ENCODE assay signal across 8 mouse cellular contexts in the genomic region with DNA sequence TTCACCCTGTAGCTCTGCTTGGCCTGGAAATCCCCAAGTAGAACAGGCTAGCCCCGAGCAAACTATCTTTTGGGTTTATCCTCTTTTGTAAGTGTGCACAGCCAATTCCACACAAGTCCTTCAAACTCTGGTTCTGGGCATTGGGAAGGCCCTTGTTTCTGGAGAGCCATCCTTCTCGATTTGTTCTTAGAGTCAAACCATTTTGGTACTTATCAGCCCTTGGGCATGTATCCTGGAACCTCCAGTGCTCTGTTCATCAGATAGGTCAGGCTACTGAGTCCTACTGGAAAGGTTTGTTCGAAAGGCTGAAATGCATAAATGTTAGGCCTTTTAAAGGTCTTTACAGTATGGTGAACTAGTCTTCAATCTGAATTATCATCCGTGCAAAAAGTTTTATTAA. TPM values are rescaled to one million over a fixed set of nuclear protein-coding genes. Genes with fewer than 3 reads are reported as not detected.
DNase-seq lines count a peak whose midpoint lies in the region; ATAC-seq and TF ChIP-seq lines count a peak whose summit lies in the region.

No protein-coding gene starts in this region.

- H3K9ac ChIP-seq in CH12.LX (ENCODE audit: insufficient read depth, low read depth) = peak overlapping the region; percentile 85
- peak overlapping the region; percentile 82 for H3K9ac ChIP-seq in forebrain, embryonic 15.5 days (replicated peaks)
- peak overlapping the region; percentile 91 for H3K9ac ChIP-seq in limb, embryonic 15.5 days
- H3K9ac ChIP-seq in stomach, embryonic 16.5 days (ENCODE audit: low read length) = peak overlapping the region; percentile 99

- DNase-seq in CD4-positive, CD25-positive, alpha-beta regulatory T cell, adult 2 months (ENCODE audit: low read depth, low spot score) = peak; percentile 18
- DNase-seq in CH12.LX (ENCODE audit: extremely low read depth) = no peak
- no peak for DNase-seq in layer of hippocampus, postnatal 14 days (ENCODE audit: low spot score in 2 of 2)
- no peak for DNase-seq in adrenal gland, postnatal 4 days (ENCODE audit: low spot score in 2 of 2)

- TF ChIP-seq RAD21 in CH12.LX (IDR thresholded peaks at IDR 0.05; ENCODE audit: low read depth, low read length) = no peak

- no peak for TF ChIP-seq CTCF in CH12.LX (conservative IDR thresholded peaks at IDR 0.05 in 1 of 2, IDR thresholded peaks at IDR 0.05 in 1 of 2; ENCODE audit: low read depth in 2 of 2, low read length in 2 of 2)

- no peak for TF ChIP-seq POLR2A in CH12.LX (IDR thresholded peaks at IDR 0.05; ENCODE audit: low read depth, low read length)

- no peak for ATAC-seq in CD4-positive, CD25-positive, alpha-beta regulatory T cell, adult 4 months
- ATAC-seq in forebrain, embryonic 15.5 days (replicated peaks) = no peak
- ATAC-seq in limb, embryonic 15.5 days (ENCODE audit: insufficient number of reproducible peaks, low FRiP score, low TSS enrichment, low read depth) = no peak
- ATAC-seq in stomach, embryonic 16.5 days (ENCODE audit: insufficient read depth, low FRiP score) = no peak

- 46% methylated on average over 4 of the region's 4 CpGs for WGBS in forebrain, embryonic 15.5 days
- 48% methylated on average over 4 of the region's 4 CpGs for WGBS in limb, embryonic 15.5 days
- WGBS in stomach, embryonic 16.5 days = 40% methylated on average over 4 of the region's 4 CpGs

- H3K27me3 ChIP-seq in CH12.LX (replicated peaks) = no peaks in the 10 kb centered on the region
- H3K27me3 ChIP-seq in forebrain, embryonic 15.5 days = no peaks in the 10 kb centered on the region
- no peaks in the 10 kb centered on the region for H3K27me3 ChIP-seq in limb, embryonic 15.5 days
- H3K27me3 ChIP-seq in stomach, embryonic 16.5 days (ENCODE audit: control insufficient read depth, insufficient read depth, low read length) = no peaks in the 10 kb centered on the region

- TF ChIP-seq EP300 in CH12.LX (IDR thresholded peaks at IDR 0.05; ENCODE audit: low read length) = 0 out of 2 replicates have a peak, but pooled peaks have one; percentile 5

- peaks cover 2 to 19% of the 10 kb centered on the region in 2 experiments; a peak in 3 of 4 replicates for H3K4me1 ChIP-seq in CH12.LX (ENCODE audit: control insufficient read depth in 1 of 2, insufficient read depth in 2 of 2)
- peaks cover 25% of the 10 kb centered on the region for H3K4me1 ChIP-seq in forebrain, embryonic 15.5 days
- H3K4me1 ChIP-seq in limb, embryonic 15.5 days = peaks cover 16% of the 10 kb centered on the region
- H3K4me1 ChIP-seq in stomach, embryonic 16.5 days (ENCODE audit: control insufficient read depth, insufficient read depth, low read length) = 0 out of 2 replicates have a peak, but pooled peaks cover 5% of the 10 kb centered on the region

- H3K79me2 ChIP-seq in CH12.LX (replicated peaks; ENCODE audit: control insufficient read depth, extremely low read depth, insufficient read depth, poor library complexity, severe bottlenecking) = peaks cover 4% of the 10 kb centered on the region; the same call in 1 of the 2 replicates

- H3K36me3 ChIP-seq in CH12.LX (replicated peaks in 1 of 2; ENCODE audit: control insufficient read depth in 1 of 2, insufficient read depth in 1 of 2, low read length in 1 of 2) = peaks cover 0 to 11% of the 10 kb centered on the region in 2 experiments
- H3K36me3 ChIP-seq in forebrain, embryonic 15.5 days = peaks cover 3% of the 10 kb centered on the region; the same call in 1 of the 2 replicates
- peaks cover 8% of the 10 kb centered on the region; the same call in 1 of the 2 replicates for H3K36me3 ChIP-seq in limb, embryonic 15.5 days
- H3K36me3 ChIP-seq in stomach, embryonic 16.5 days (ENCODE audit: control insufficient read depth, insufficient read depth, low read length) = no peaks in the 10 kb centered on the region

- in situ Hi-C loops in CH12.LX (cut with MboI; ENCODE audit: low pct_ligation_motif_present, low pct_unique_long_range_greater_than_20kb, low sequenced_read_pairs) = no loop called here

- H3K9me3 ChIP-seq in CH12.LX (replicated peaks; ENCODE audit: low read length) = peaks cover 5% of the 10 kb centered on the region
- H3K9me3 ChIP-seq in forebrain, embryonic 15.5 days = no peaks in the 10 kb centered on the region
- H3K9me3 ChIP-seq in limb, embryonic 15.5 days = no peaks in the 10 kb centered on the region
- no peaks in the 10 kb centered on the region for H3K9me3 ChIP-seq in stomach, embryonic 16.5 days (replicated peaks; ENCODE audit: control insufficient read depth, low read length)

- peak overlapping the region; percentile 72 to 78 (median 73) for H3K4me3 ChIP-seq in CH12.LX (replicated peaks in 1 of 3; ENCODE audit: low read depth in 2 of 3, low read length in 2 of 3, poor library complexity in 1 of 3)
- peak overlapping the region; percentile 65 for H3K4me3 ChIP-seq in forebrain, embryonic 15.5 days
- H3K4me3 ChIP-seq in limb, embryonic 15.5 days = peak overlapping the region; percentile 91
- H3K4me3 ChIP-seq in stomach, embryonic 16.5 days (replicated peaks; ENCODE audit: low read length) = peak overlapping the region; percentile 94

- H3K4me2 ChIP-seq in CH12.LX (ENCODE audit: insufficient read depth, low read depth, poor library complexity, severe bottlenecking) = peak overlapping the region; percentile 70
- H3K4me2 ChIP-seq in forebrain, embryonic 15.5 days (replicated peaks) = peak overlapping the region; percentile 57
- H3K4me2 ChIP-seq in limb, embryonic 15.5 days = peak overlapping the region; percentile 62
- peak overlapping the region; percentile 63 for H3K4me2 ChIP-seq in stomach, embryonic 16.5 days (ENCODE audit: low read depth, low read length)

- dilution Hi-C loops in CH12.LX (cut with MboI; ENCODE audit: extremely low pct_ligation_motif_present, extremely low pct_unique_long_range_greater_than_20kb, low sequenced_read_pairs) = no loop called here

- H3K27ac ChIP-seq in CH12.LX (ENCODE audit: insufficient read depth, low read depth) = no peak overlapping the region
- H3K27ac ChIP-seq in forebrain, embryonic 15.5 days (replicated peaks) = no peak overlapping the region; the same call in 1 of the 2 replicates
- peak overlapping the region; percentile 94 for H3K27ac ChIP-seq in limb, embryonic 15.5 days
- no peak overlapping the region for H3K27ac ChIP-seq in stomach, embryonic 16.5 days (ENCODE audit: low read length)

TF ChIP-seq in CH12.LX, 34 proteins besides CTCF, POLR2A, EP300 and RAD21:
- no peak for TF ChIP-seq HCFC1 (IDR thresholded peaks at IDR 0.05; ENCODE audit: low read depth, low read length)
- no peak for TF ChIP-seq MAFK (IDR thresholded peaks at IDR 0.05; ENCODE audit: insufficient replicate concordance, low read length)
- no peak for TF ChIP-seq CHD2 (IDR thresholded peaks at IDR 0.05; ENCODE audit: low read length)
- TF ChIP-seq RCOR1 (conservative IDR thresholded peaks at IDR 0.05; ENCODE audit: low read depth, low read length) = no peak
- no peak for TF ChIP-seq MXI1 (IDR thresholded peaks at IDR 0.05; ENCODE audit: low read depth, low read length)
- TF ChIP-seq POLR2AphosphoS2 (IDR thresholded peaks at IDR 0.05; ENCODE audit: low read depth, low read length) = no peak
- no peak for TF ChIP-seq SIN3A (IDR thresholded peaks at IDR 0.05; ENCODE audit: low read length)
- TF ChIP-seq ETS1 (conservative IDR thresholded peaks at IDR 0.05; ENCODE audit: low read depth, low read length) = no peak
- TF ChIP-seq JUN (IDR thresholded peaks at IDR 0.05; ENCODE audit: insufficient read depth, low read depth, low read length) = no peak
- TF ChIP-seq PAX5 (IDR thresholded peaks at IDR 0.05; ENCODE audit: low read length) = no peak
- no peak for TF ChIP-seq ZMIZ1 (IDR thresholded peaks at IDR 0.05; ENCODE audit: low read depth, low read length)
- TF ChIP-seq USF1 (IDR thresholded peaks at IDR 0.05; ENCODE audit: low read depth, low read length) = no peak
- TF ChIP-seq JUND (conservative IDR thresholded peaks at IDR 0.05; ENCODE audit: low read depth, low read length) = no peak
- TF ChIP-seq TBP (conservative IDR thresholded peaks at IDR 0.05; ENCODE audit: low read depth, low read length) = no peak

RNA-seq across cellular contexts. Expression of gene Nf1, which starts 0.9 kb away (rescaled TPM):
- polyA plus RNA-seq in CD4-positive, CD25-positive, alpha-beta regulatory T cell, adult 4 months (2017; shearing (Covaris generic)) = 1 to 10 TPM; 1.6 to 2.5 TPM
- total RNA-seq in CH12.LX (2012; rRNA removed) = 11.2 and 12.4 TPM in 2 replicates
- 7.3 and 8.2 TPM in 2 replicates for total RNA-seq in CH12.LX (2014; rRNA removed)
- 15.2 and 19.5 TPM in 2 replicates for polyA plus RNA-seq in CH12.LX (2012; ENCODE audit: insufficient read length, low read depth)
- 5.9 and 6.4 TPM in 2 replicates for polyA plus RNA-seq in forebrain, embryonic 15.5 days (2015; fragmentation: Nextera tagmentation; extraction: Ambion mirVana)
- polyA plus RNA-seq in limb, embryonic 15.5 days (2015; fragmentation: Nextera tagmentation; extraction: Ambion mirVana) = 4.2 and 5.2 TPM in 2 replicates
- polyA plus RNA-seq in stomach, embryonic 16.5 days (2015; fragmentation: Nextera tagmentation; extraction: Ambion mirVana) = 3.2 and 4.1 TPM in 2 replicates
- total RNA-seq in layer of hippocampus, postnatal 14 days (2021) = 100 to 1,000 TPM; 111 to 119 TPM
- total RNA-seq in adrenal gland, postnatal 4 days (2021) = 10 to 100 TPM; 74.9 to 76.1 TPM

RNA-seq across cellular contexts. Expression of gene Gm9964, which starts 41.9 kb away (rescaled TPM):
- polyA plus RNA-seq in CD4-positive, CD25-positive, alpha-beta regulatory T cell, adult 4 months (2017; shearing (Covaris generic)) = not detected
- total RNA-seq in CH12.LX (2012; rRNA removed) = not detected in 2 replicates
- total RNA-seq in CH12.LX (2014; rRNA removed) = not detected in 2 replicates
- polyA plus RNA-seq in CH12.LX (2012; ENCODE audit: insufficient read length, low read depth) = not detected in 2 replicates
- not detected in 2 replicates for polyA plus RNA-seq in forebrain, embryonic 15.5 days (2015; fragmentation: Nextera tagmentation; extraction: Ambion mirVana)
- polyA plus RNA-seq in limb, embryonic 15.5 days (2015; fragmentation: Nextera tagmentation; extraction: Ambion mirVana) = not detected in 2 replicates
- polyA plus RNA-seq in stomach, embryonic 16.5 days (2015; fragmentation: Nextera tagmentation; extraction: Ambion mirVana) = not detected in 2 replicates
- total RNA-seq in layer of hippocampus, postnatal 14 days (2021) = under 1 TPM; 0.57 to 0.81 TPM
- under 1 TPM in 1 of 2 experiments, not detected in 1; 0.76 TPM for total RNA-seq in adrenal gland, postnatal 4 days (2021)
